Mouse (Mus musculus) intestine, embryonic 16.5 days (tissue): ENCODE measurements at regions not wholly inside any gene's neighbourhood (a gene's known extent, or its start where the extent isn't known, plus 50 kb on each side); places are given as distances from the start of the nearest gene placed in this dataset.
"Not testable (repeated sequence)": the region's sequence is repeated elsewhere in the genome, so short reads cannot be mapped to it uniquely, and the experiment has no call there.

Source experiments
- ATAC-seq: fragments of 200-750 bp; cut with Nextera tagmentation; 2 replicates; pipeline ENCODE4 v1.8.0; 2017; ENCODE audit warnings: moderate TSS enrichment, moderate library complexity
- H3K27ac ChIP-seq: fragments of 300-500 bp; sonication (generic); 2 replicates; pipeline ENCODE4 v1.5.1; 2014; ENCODE audit warnings: mild to moderate bottlenecking, low read length
- H3K27me3 ChIP-seq: fragments of 300-500 bp; sonication (generic); replicated peaks from 2 replicates; pipeline ENCODE4 v1.6.1; 2014; ENCODE audit warnings: low read length, control low read depth, mixed read lengths; ENCODE audit not compliant: control insufficient read depth, insufficient read depth
- H3K36me3 ChIP-seq: fragments of 300-500 bp; sonication (generic); 2 replicates; pipeline ENCODE4 v1.6.1; 2014; ENCODE audit warnings: low read length, control low read depth; ENCODE audit not compliant: control insufficient read depth, insufficient read depth
- H3K4me1 ChIP-seq: fragments of 300-500 bp; sonication (generic); 2 replicates; pipeline ENCODE4 v1.6.1; 2014; ENCODE audit warnings: low read length, control low read depth, mixed read lengths; ENCODE audit not compliant: control insufficient read depth, insufficient read depth
- H3K4me2 ChIP-seq: fragments of 300-500 bp; sonication (generic); 2 replicates; pipeline ENCODE4 v1.6.1; 2014; ENCODE audit warnings: low read depth, low read length, control low read depth
- H3K4me3 ChIP-seq: fragments of 300-500 bp; sonication (generic); 2 replicates; pipeline ENCODE4 v1.5.1; 2014; ENCODE audit warnings: mild to moderate bottlenecking, low read length
- H3K9ac ChIP-seq: fragments of 300-500 bp; sonication (generic); 2 replicates; pipeline ENCODE4 v1.6.1; 2014; ENCODE audit warnings: low read depth, low read length
- H3K9me3 ChIP-seq: fragments of 300-500 bp; sonication (generic); 2 replicates; pipeline ENCODE4 v1.6.1; 2016; ENCODE audit warnings: low read length, control low read depth; ENCODE audit not compliant: control insufficient read depth
- WGBS: fragments of 180-500 bp; shearing (Covaris S2); extraction: QIAGEN DNeasy Blood & Tissue Kit; methylation state at CpG from one replicate; pipeline ENCODE4 v1.1.7; 2014; 5-methylcytosine and 5-hydroxymethylcytosine counted together

DNA sequence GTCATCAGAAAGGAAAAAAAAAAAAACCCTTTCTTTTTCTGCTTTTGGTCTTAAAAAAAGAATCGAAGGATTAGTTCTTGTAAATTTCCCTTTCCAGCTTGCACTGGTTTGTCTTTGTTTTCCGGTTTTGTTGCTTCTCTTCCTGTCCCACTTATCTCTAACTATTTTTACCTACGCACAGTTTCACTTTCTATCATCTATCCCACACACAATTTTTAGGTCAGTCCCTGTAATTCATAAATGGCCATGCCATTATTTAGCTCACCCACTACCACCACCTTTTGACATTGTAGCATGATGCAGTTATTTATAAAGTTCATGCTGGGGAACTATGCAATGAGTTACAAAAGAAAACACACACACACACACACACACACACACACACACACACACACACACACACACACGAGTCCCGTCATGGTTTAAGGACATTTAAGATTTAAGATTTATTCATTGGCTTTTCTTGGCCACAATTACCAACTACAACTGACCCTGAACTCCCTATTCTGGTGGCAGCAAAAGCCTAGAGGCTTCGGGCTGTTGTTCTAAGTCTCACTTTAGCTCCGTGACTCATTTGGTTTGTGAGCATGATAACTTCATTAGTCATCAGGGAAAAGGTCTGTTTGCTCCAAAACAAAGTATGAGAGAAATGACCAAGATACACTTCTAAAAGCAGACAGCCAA, 164.6 kb upstream of the Gm10131 start:
- Histone ChIP-seq H3K36me3 (no peaks in the 10 kb centered on the region), H3K4me1 (no peaks in the 10 kb centered on the region), H3K4me2 (no peak overlapping the region), H3K27ac (no peak overlapping the region), H3K9me3 (no peaks in the 10 kb centered on the region), H3K9ac (no peak overlapping the region), H3K4me3 (no peak overlapping the region), H3K27me3 (no peaks in the 10 kb centered on the region)
- 67% methylated on average over 7 of the region's 7 CpGs for WGBS
- ATAC-seq: no peak

DNA sequence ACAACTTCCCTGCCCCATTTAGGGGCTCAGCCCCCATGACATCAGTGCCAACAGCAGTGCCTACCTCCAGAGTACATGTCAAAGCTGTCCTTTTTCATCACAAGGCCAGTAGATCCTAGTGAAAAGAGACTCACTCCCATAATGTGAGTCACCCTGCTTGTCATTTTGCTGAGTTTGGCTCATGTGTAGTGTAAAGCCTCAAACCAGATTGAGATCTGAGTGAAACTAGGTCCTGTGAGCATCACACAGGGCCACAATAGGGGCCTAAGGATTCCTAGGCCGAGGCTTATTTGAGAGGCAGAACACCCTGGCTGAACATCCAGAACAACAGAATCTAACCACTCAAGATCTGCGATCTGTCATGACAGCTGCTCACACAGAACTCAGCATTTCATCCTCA, 163.3 kb upstream of the Gm10131 start:
- not testable (repeated sequence) for H3K27me3 ChIP-seq, H3K9me3 ChIP-seq, H3K27ac ChIP-seq, H3K36me3 ChIP-seq, H3K4me1 ChIP-seq, ATAC-seq, H3K4me2 ChIP-seq, H3K4me3 ChIP-seq, H3K9ac ChIP-seq
- WGBS: 91% methylated on average over 2 of the region's 2 CpGs

DNA sequence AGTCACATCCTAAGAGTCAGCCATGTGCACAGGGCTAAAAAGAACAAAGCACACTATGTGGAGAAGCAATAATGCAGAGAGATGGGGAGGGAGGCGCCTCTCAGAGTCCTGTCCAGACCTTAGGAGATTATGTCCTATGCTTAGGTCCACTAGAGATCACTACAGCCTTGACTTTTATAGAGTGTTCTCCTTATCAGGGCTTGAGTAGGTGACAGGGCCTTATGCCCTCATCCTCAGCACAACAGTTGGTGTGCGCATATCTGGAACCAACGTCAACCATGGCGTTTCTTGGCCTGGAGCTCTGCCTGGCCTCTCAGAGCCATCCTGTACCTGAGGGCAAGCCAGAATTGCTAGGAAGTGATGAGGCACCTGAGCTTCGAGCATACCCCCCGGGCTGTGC, 162.6 kb upstream of the Gm10131 start:
- ATAC-seq: no peak
- 96% methylated on average over 6 of the region's 6 CpGs for WGBS
- no peaks in the 10 kb centered on the region for H3K36me3 ChIP-seq
- no peaks in the 10 kb centered on the region for H3K9me3 ChIP-seq
- H3K27ac ChIP-seq: no peak overlapping the region
- H3K4me2 ChIP-seq: no peak overlapping the region
- H3K4me3 ChIP-seq: no peak overlapping the region
- no peak overlapping the region for H3K9ac ChIP-seq
- no peaks in the 10 kb centered on the region for H3K27me3 ChIP-seq
- H3K4me1 ChIP-seq: no peaks in the 10 kb centered on the region

- no peak overlapping the region for H3K4me3 ChIP-seq
- H3K9me3 ChIP-seq: no peaks in the 10 kb centered on the region
- no peak overlapping the region for H3K27ac ChIP-seq
- ATAC-seq: peak; percentile 55; the same call in 1 of the 2 replicates
- no peaks in the 10 kb centered on the region for H3K36me3 ChIP-seq
- no peak overlapping the region for H3K9ac ChIP-seq
- WGBS: 69% methylated on average over 6 of the region's 6 CpGs
- H3K27me3 ChIP-seq: no peaks in the 10 kb centered on the region
- H3K4me1 ChIP-seq: no peaks in the 10 kb centered on the region
- no peak overlapping the region for H3K4me2 ChIP-seq
Measured at GRCm38 (mm10) chr8:34269848-34270247, 158.3 kb upstream of the Gm10131 start.

- H3K4me1 ChIP-seq: no peaks in the 10 kb centered on the region
- no peak overlapping the region for H3K4me2 ChIP-seq
- no peak for ATAC-seq
- H3K9me3 ChIP-seq: no peaks in the 10 kb centered on the region
- H3K36me3 ChIP-seq: no peaks in the 10 kb centered on the region
- H3K4me3 ChIP-seq: no peak overlapping the region
- H3K9ac ChIP-seq: no peak overlapping the region
- H3K27me3 ChIP-seq: no peaks in the 10 kb centered on the region
- 91% methylated on average over 18 of the region's 18 CpGs for WGBS
- no peak overlapping the region for H3K27ac ChIP-seq
Measured at GRCm38 (mm10) chr8:34268806-34269520, 157.4 kb upstream of the Gm10131 start.

GRCm38 (mm10) chr8:34254978-34255377, 143.4 kb upstream of the Gm10131 start:
- no peak overlapping the region for H3K27ac ChIP-seq
- 83% methylated on average over 2 of the region's 2 CpGs for WGBS
- no peak overlapping the region for H3K4me2 ChIP-seq
- no peak overlapping the region for H3K9ac ChIP-seq
- H3K9me3 ChIP-seq: no peaks in the 10 kb centered on the region
- no peak for ATAC-seq
- no peaks in the 10 kb centered on the region for H3K27me3 ChIP-seq
- no peak overlapping the region for H3K4me3 ChIP-seq
- H3K4me1 ChIP-seq: no peaks in the 10 kb centered on the region
- H3K36me3 ChIP-seq: no peaks in the 10 kb centered on the region

DNA sequence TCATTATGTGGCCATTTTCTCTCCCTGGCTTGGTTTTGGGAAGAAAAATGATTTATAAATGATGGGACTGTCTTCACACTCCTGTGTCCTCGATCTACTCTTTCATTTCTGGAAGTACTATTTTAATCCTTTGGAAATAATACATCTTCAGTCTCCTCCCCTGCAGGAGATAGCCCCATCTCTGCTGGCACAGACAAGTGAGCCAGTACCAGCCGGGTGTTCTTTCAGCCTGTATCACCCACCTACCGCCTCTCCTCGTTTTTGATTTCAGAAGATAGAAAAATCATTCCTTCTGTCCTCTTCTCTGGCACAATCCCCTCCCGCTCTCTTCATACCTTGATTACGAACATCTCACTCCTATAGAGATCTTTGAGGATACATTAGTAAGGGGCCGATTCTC, 140.4 kb upstream of the Gm10131 start:
- 0 out of 2 replicates have a peak, but pooled peaks cover 3% of the 10 kb centered on the region for H3K9me3 ChIP-seq
- no peak overlapping the region for H3K9ac ChIP-seq
- no peaks in the 10 kb centered on the region for H3K4me1 ChIP-seq
- ATAC-seq: no peak
- no peak overlapping the region for H3K4me3 ChIP-seq
- no peak overlapping the region for H3K4me2 ChIP-seq
- H3K27me3 ChIP-seq: no peaks in the 10 kb centered on the region
- WGBS: 94% methylated on average over 7 of the region's 7 CpGs
- no peak overlapping the region for H3K27ac ChIP-seq
- H3K36me3 ChIP-seq: no peaks in the 10 kb centered on the region

DNA sequence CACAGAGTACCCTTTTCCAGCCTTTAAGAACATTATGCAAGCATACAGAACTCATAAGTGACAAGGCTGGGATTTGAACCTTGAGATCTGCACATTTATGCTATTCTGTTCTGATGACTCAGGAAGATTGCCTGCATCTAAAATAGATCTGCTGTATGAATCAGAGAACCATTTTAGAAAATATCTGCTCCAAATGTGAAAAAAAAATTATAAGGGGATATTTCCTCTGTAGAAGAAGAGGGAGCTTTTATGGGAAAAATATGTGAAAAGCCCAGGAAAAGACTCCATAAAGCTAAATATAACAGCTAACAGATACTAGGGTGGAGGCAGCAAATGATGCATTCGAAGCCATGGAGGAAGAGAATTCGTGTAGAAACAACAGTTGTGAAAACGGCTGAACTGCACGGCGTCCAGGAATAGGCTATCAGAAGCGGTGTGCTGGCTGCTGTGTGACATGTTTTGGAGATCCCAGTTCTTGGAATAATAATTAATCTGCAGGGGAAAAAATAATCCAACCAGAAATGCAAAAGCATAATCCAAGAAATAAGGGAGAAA, 127.9 kb upstream of the Gm10131 start:
- ATAC-seq: no peak
- Histone ChIP-seq H3K9ac (no peak overlapping the region), H3K9me3 (no peaks in the 10 kb centered on the region), H3K4me2 (no peak overlapping the region), H3K27me3 (no peaks in the 10 kb centered on the region), H3K27ac (no peak overlapping the region), H3K4me1 (no peaks in the 10 kb centered on the region), H3K36me3 (no peaks in the 10 kb centered on the region), H3K4me3 (no peak overlapping the region)
- 87% methylated on average over 6 of the region's 6 CpGs for WGBS

DNA sequence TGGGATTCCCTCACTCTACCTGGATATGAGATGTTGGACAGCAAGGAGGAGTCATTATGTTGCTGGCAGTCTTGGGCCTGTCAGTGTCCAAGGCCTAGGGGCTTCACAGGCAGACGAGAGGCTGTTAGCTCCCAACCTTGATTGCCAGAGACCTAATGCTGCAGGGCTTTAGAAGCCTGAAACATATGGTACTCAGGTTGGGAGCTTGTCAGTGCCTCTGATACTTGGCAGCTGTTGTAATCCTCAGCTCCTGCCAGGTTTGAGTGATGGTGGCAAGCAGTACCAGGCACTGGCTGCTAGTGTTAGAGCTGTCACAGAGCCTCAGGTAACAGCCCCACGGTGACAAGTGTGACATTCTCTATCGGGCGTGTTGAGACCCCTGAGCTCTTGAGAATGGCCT, 122.2 kb upstream of the Gm10131 start:
- H3K9me3 ChIP-seq: no peaks in the 10 kb centered on the region
- no peaks in the 10 kb centered on the region for H3K27me3 ChIP-seq
- no peak overlapping the region for H3K4me2 ChIP-seq
- H3K36me3 ChIP-seq: no peaks in the 10 kb centered on the region
- no peak overlapping the region for H3K9ac ChIP-seq
- WGBS: 72% methylated on average over 4 of the region's 4 CpGs
- H3K27ac ChIP-seq: no peak overlapping the region
- no peak overlapping the region for H3K4me3 ChIP-seq
- ATAC-seq: no peak
- H3K4me1 ChIP-seq: no peaks in the 10 kb centered on the region
